Mouse (Mus musculus) heart, adult 18-20 months (tissue): ENCODE measurements around the gene Pard3. TPM values are rescaled to one million over a fixed set of nuclear protein-coding genes. Genes with fewer than 3 reads are reported as not detected.

Experiments used
- DNase-seq, 2 experiments: peaks; one replicate each; pipeline ENCODE4 v3.0.0; 2021 to 2022; ENCODE audit warnings: mixed read lengths in 1 of 2
- total RNA-seq, 2 experiments: library from RNA; stranded (reverse); gene quantifications; 2 replicates each; pipeline ENCODE4 v1.2.3; 2021

Pard3 gene
- total RNA-seq, 2 experiments from 2014 or later, result 29.3 to 31.8 TPM

DNA sequence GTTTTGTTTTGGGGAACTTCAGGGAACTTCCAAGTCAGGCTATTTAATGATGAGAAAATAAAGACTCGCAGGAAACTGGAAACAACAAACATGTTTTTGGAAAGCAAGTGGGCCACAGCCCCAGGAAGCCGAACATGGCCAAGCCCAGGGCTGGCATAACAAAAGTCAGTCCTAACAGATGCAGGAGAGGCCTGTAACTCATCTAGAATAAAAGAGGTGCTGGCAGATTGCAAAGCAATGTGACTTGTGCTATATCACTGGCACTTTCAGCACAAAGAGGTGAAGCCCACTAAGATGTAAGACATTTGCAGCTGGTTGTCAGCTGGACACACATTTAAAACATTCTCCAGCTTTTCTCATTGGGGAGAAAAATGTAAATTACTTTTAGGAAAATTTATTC, 553.0 kb downstream of the Pard3 start:
- no peak for DNase-seq

DNA sequence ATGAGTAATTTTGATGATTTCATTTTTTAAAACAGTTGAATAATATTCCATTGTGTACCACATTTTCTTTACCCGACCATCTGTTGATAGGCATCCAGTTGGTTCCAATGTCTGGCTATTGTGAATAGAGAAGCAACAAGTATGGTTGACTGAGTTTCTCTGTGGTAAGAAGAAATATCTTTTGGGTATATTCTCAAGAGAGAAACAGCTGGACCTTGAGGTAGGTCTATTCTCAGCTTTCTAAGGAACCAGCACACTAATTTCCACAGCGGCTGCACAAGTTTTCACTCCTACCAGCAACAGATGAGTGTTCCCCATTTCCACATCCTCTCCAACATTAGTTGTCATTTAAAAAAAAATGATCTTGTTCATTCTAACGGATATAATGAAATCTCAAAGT, 558.4 kb downstream of the Pard3 start:
- DNase-seq, result no peak

DNA sequence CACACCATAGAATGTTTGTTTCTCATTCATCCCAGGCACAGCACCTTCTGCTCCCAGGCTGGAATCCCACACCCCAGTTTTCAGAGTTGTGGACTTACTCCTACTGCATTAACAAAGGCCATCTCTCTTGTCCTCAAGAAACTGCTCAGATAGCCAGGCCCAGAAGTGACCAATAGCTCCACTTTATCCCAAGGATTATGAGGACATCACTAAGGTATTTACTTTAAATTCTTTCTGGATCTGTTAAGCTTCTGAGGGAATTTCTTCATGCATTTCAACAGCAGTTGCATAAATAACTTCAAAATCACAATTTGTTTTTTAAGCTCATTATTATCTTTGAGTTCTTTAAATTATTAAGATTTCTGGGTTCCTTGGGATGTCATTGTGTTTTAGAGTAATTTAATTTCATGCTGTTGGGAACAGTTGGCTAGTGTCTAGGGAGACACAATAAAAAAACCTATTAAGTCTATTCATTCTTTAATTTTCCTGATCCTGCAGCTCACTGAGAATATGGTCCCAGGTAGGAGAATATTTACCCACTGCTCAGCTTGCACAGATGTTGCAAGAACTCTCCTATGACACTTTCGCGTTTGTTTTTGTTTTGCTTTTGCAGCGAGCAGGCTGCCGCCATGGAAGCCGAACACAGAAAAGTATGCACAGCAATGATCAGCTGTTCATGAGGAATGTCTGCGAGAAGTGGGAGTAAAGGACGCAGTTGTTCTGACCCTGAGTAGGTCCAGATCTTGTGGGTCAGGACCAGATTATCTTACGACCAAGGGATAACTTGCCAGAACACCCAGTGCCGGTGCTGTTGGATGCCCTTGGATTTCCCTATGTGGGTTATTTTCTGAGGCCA, 574.8 kb downstream of the Pard3 start:
- no peak for DNase-seq

DNA sequence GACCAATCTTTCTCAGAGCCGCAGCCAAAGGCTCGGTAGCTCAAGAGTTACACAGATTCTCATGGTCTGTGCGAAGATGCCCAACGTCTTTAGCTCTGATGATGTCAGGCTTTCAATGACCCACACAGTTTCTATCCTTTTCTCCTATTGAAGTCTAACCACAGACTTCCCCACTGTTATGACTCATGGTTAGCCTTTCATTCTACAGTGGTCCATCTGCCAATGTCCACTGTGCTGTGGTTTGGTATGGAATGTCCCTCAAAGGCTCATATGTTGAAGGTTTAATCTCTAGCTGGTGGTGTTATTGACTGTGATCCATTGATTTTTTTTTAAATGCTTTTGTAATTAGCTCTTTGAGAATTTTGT, 575.4 kb downstream of the Pard3 start:
- DNase-seq, result no peak

DNA sequence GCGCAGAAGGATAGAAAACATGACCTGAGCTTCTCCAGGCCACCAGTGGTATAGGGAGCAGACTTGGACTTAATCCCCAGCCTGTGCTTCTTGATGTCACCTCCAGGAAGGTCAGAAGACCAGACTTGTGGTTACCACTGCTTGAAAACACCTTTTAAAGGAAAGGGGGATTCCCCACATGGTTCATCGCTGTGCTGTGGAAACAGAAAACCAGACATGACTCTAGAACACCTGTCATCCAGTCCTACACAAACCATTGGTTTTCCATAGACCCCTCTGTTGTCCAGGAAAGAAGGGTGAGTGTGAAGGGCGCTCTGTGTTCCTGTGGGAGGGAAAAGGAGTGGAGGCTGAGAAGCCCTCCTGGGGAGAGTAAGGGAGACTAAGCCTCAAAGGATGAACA, 591.9 kb downstream of the Pard3 start:
- DNase-seq, result no peak

Other genes starting within 250 kb of the Pard3 start
- gene Tomm20, start 118.0 kb upstream of the Pard3 start, total RNA-seq, result 10 to 100 TPM; 93.5 to 97.6 TPM
- 1 to 10 TPM; 3.3 to 4.2 TPM for gene Rbm34, start 92.8 kb upstream of the Pard3 start, total RNA-seq